Mouse (Mus musculus) forebrain, embryonic 13.5 days (tissue): ENCODE results near the gene Gm7978. TPM values are rescaled to one million over a fixed set of nuclear protein-coding genes. Genes with fewer than 3 reads are reported as not detected.
"Not testable (repeated sequence)": the region's sequence is repeated elsewhere in the genome, so short reads cannot be mapped to it uniquely, and the experiment has no call there.

Source experiments
- ATAC-seq: fragments of 200-750 bp; cut with Nextera tagmentation; 2 replicates; pipeline ENCODE4 v1.8.0; 2017
- H3K27ac ChIP-seq: fragments of 300-500 bp; sonication (generic); 2 replicates; pipeline ENCODE4 v1.5.1; 2015; ENCODE audit warnings: inconsistent platforms, mild to moderate bottlenecking, moderate library complexity
- H3K27me3 ChIP-seq: fragments of 300-500 bp; sonication (generic); 2 replicates; pipeline ENCODE4 v1.6.1; 2015; ENCODE audit warnings: mild to moderate bottlenecking, inconsistent platforms
- H3K36me3 ChIP-seq: fragments of 300-500 bp; sonication (generic); 2 replicates; pipeline ENCODE4 v1.6.1; 2015; ENCODE audit warnings: mild to moderate bottlenecking, inconsistent platforms; ENCODE audit not compliant: poor library complexity, severe bottlenecking
- H3K4me1 ChIP-seq: fragments of 300-500 bp; sonication (generic); 2 replicates; pipeline ENCODE4 v1.6.1; 2015; ENCODE audit warnings: inconsistent platforms
- H3K4me2 ChIP-seq: fragments of 300-500 bp; sonication (generic); 2 replicates; pipeline ENCODE4 v1.6.1; 2015; ENCODE audit warnings: inconsistent platforms, mild to moderate bottlenecking, moderate library complexity
- H3K4me3 ChIP-seq: fragments of 300-500 bp; sonication (generic); 2 replicates; pipeline ENCODE4 v1.5.1; 2015; ENCODE audit warnings: mild to moderate bottlenecking, inconsistent platforms
- H3K9ac ChIP-seq: fragments of 300-500 bp; sonication (generic); 2 replicates; pipeline ENCODE4 v1.6.1; 2015; ENCODE audit warnings: mild to moderate bottlenecking, inconsistent platforms
- H3K9me3 ChIP-seq: fragments of 300-500 bp; sonication (generic); replicated peaks from 2 replicates; pipeline ENCODE4 v1.6.1; 2016; ENCODE audit warnings: inconsistent platforms
- WGBS: fragments of 180-500 bp; shearing (Covaris S2); methylation state at CpG from one replicate; pipeline ENCODE4 v1.1.7; 2015; 5-methylcytosine and 5-hydroxymethylcytosine counted together
- polyA plus RNA-seq: library from polyadenylated mRNA; unstranded; fragments of >200 nt; fragmentation: Nextera tagmentation; extraction: Ambion mirVana; gene quantifications from 2 replicates; pipeline ENCODE4 v1.2.1, GENCODE M21; 2015

Gm7978 gene
- not detected in 2 replicates for polyA plus RNA-seq

DNA sequence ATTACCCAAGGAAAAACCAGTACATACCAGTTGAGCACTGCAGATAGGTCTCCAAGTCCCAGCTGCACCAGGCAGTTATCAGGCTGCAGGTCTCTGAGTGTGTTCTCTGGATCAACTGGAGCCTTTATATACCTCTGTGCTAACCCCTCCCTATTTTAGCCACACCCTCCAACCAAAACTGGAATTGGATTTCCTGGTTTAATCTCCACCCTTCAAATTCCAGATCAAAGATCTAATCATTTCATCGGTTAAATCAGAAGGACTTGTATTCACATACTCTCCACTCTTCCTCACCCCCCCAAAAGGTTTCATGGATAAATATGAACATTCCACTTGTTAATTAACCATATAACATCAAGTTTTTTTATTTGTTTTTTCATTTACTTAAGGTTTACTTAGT is at the start of gene Gm7978:
Gene Gm7978, minus strand, starts transcription at position 101 of the 400 bp plus-strand sequence.
- not testable (repeated sequence) for ATAC-seq, H3K36me3 ChIP-seq, H3K27ac ChIP-seq, H3K9ac ChIP-seq, H3K27me3 ChIP-seq, H3K4me2 ChIP-seq, H3K4me1 ChIP-seq, H3K9me3 ChIP-seq, H3K4me3 ChIP-seq
- WGBS, result no CpG with 5 or more reads among the region's 1 CpGs

DNA sequence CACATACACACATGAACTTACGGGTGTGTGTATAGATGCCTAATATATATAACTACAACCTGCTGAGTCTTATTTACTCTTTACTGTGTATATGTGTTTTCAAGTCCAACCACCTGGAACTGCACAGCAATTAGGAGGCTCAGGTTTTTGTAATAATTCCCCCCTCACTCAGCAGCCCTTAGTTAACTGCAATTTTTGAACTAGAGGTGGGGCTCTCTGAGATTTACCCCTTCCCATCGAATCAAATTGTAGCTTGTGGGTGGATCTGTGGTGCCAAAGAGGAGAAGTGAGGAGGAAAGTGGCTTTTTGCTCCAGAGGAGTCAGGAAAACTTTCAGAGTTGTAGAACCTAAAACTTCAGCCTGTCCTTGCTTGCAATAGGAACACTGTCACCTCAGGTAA is 39.7 kb upstream of the Gm7978 start, which contains the start of gene E330014E10Rik:
Gene E330014E10Rik, plus strand, starts transcription at position 301 of the 400 bp plus-strand sequence.
- ATAC-seq, H3K9me3 ChIP-seq, H3K4me3 ChIP-seq, H3K4me2 ChIP-seq, H3K36me3 ChIP-seq, H3K27ac ChIP-seq, H3K27me3 ChIP-seq, H3K9ac ChIP-seq, H3K4me1 ChIP-seq: not testable (repeated sequence)
- WGBS, result no CpG with 5 or more reads among the region's 2 CpGs

DNA sequence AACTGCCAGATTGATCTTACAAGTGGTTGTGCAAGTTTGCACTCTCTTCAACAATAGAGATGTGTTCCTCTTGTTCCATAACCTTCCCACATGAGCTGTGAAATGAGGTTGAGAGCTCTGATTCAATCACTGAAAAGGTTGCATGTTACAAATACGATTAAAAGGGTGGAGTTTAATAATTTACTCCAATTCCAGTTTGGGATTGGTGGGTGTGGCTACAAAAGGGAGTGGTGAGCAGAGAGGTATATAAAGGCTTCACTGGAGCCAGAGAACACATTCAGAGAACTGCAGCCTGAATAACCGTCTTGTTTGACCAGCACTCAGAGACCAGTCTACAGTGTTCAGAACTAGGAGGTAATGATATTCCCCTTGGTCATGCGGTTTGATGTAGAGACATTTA is 5.7 kb upstream of the Gm7978 start, which contains the start of gene Gm7982:
Gene Gm7982, plus strand, starts transcription at position 301 of the 400 bp plus-strand sequence.
- H3K36me3 ChIP-seq, ATAC-seq, H3K9ac ChIP-seq, H3K9me3 ChIP-seq, H3K4me3 ChIP-seq, H3K27ac ChIP-seq, H3K4me1 ChIP-seq, H3K4me2 ChIP-seq, H3K27me3 ChIP-seq: not testable (repeated sequence)
- no CpG with 5 or more reads among the region's 3 CpGs for WGBS

Other genes starting within 250 kb of the Gm7978 start
- gene Gm3286, start 225.4 kb downstream of the Gm7978 start, polyA plus RNA-seq, result not detected in 2 replicates
- gene Gm7971, start 141.3 kb downstream of the Gm7978 start, polyA plus RNA-seq, result not detected in 2 replicates
- gene Gm7982, start 5.8 kb upstream of the Gm7978 start, polyA plus RNA-seq, result not detected in 2 replicates
- not detected in 2 replicates for gene E330014E10Rik, start 39.8 kb upstream of the Gm7978 start, polyA plus RNA-seq
- not detected in 2 replicates for gene Cxcl13, start 220.8 kb upstream of the Gm7978 start, polyA plus RNA-seq